Mouse (Mus musculus) CH12.LX (cell line): ENCODE measurements at regions not wholly inside any gene's neighbourhood (a gene's known extent, or its start where the extent isn't known, plus 50 kb on each side); places are given as distances from the start of the nearest gene placed in this dataset.

Experiments used
- DNase-seq: peaks from one replicate; pipeline ENCODE4 v3.0.0-alpha.2; 2013; ENCODE audit errors: extremely low read depth
- H3K27ac ChIP-seq: 2 replicates; pipeline ENCODE4 v1.5.1; 2012; ENCODE audit warnings: low read depth, mild to moderate bottlenecking, control low read depth, moderate library complexity; ENCODE audit not compliant: insufficient read depth
- H3K27me3 ChIP-seq: replicated peaks from 2 replicates; pipeline ENCODE3; 2012; ENCODE audit warnings: inconsistent platforms
- H3K36me3 ChIP-seq, 2 experiments: replicated peaks in 1 of 2; 2 replicates each; pipeline versions ENCODE3 to v1.6.1; 2012; ENCODE audit warnings: inconsistent platforms in 1 of 2, low read length in 1 of 2, mild to moderate bottlenecking in 1 of 2, mixed read lengths in 1 of 2, moderate library complexity in 1 of 2; ENCODE audit not compliant: control insufficient read depth in 1 of 2, insufficient read depth in 1 of 2
- H3K4me1 ChIP-seq, 2 experiments: 2 replicates each; pipeline ENCODE4 v1.6.1; 2012; ENCODE audit warnings: inconsistent platforms in 1 of 2, moderate library complexity in 1 of 2; ENCODE audit not compliant: insufficient read depth in 2 of 2, control insufficient read depth in 1 of 2
- H3K4me2 ChIP-seq: 2 replicates; pipeline ENCODE4 v1.6.1; 2012; ENCODE audit warnings: low read depth, mild to moderate bottlenecking, control low read depth; ENCODE audit not compliant: poor library complexity, insufficient read depth, severe bottlenecking
- H3K4me3 ChIP-seq, 3 experiments: fragments of 150-350 bp in 1 of 3; sonication (generic) in 1 of 3; replicated peaks in 1 of 3; 2 replicates each; pipeline versions ENCODE3 to v1.5.1; 2011 to 2012; ENCODE audit warnings: low read depth in 2 of 3, low read length in 2 of 3, mild to moderate bottlenecking in 2 of 3, moderate library complexity in 2 of 3, control low read depth in 1 of 3, improper control_type of control experiment in 1 of 3, inconsistent platforms in 1 of 3, mixed read lengths in 1 of 3; ENCODE audit not compliant: poor library complexity in 1 of 3
- H3K79me2 ChIP-seq: replicated peaks from 2 replicates; pipeline ENCODE4 v1.6.1; 2012; ENCODE audit warnings: mild to moderate bottlenecking, moderate library complexity; ENCODE audit not compliant: control insufficient read depth, poor library complexity, insufficient read depth, severe bottlenecking; ENCODE audit errors: extremely low read depth
- H3K9ac ChIP-seq: 2 replicates; pipeline ENCODE4 v1.6.1; 2012; ENCODE audit warnings: low read depth, mild to moderate bottlenecking, control low read depth, moderate library complexity; ENCODE audit not compliant: insufficient read depth
- H3K9me3 ChIP-seq: replicated peaks from 2 replicates; pipeline ENCODE3; 2012; ENCODE audit warnings: low read length, inconsistent platforms, mixed read lengths
- BHLHE40 ChIP-seq: IDR thresholded peaks from 2 replicates; pipeline ENCODE4 v1.6.1; 2011; ENCODE audit warnings: mild to moderate bottlenecking, low read depth, low read length, improper control_type of control experiment
- ELF1 ChIP-seq: IDR thresholded peaks from 2 replicates; pipeline ENCODE4 v1.6.1; 2014; ENCODE audit warnings: low read depth, mild to moderate bottlenecking, inconsistent platforms, low read length, improper control_type of control experiment
- ETS1 ChIP-seq: conservative IDR thresholded peaks from 2 replicates; pipeline ENCODE4 v1.6.1; 2012; ENCODE audit warnings: low read depth, mild to moderate bottlenecking, inconsistent platforms, low read length, improper control_type of control experiment, moderate library complexity
- GABPA ChIP-seq: IDR thresholded peaks from 2 replicates; pipeline ENCODE4 v1.6.1; 2012; ENCODE audit warnings: low read depth, low read length, improper control_type of control experiment, inconsistent platforms; ENCODE audit not compliant: insufficient replicate concordance
- JUND ChIP-seq: conservative IDR thresholded peaks from 2 replicates; pipeline ENCODE4 v1.6.1; 2011; ENCODE audit warnings: low read depth, low read length, improper control_type of control experiment
- KAT2A ChIP-seq: IDR thresholded peaks from 2 replicates; pipeline ENCODE4 v1.6.1; 2012; ENCODE audit warnings: low read length, improper control_type of control experiment, inconsistent platforms; ENCODE audit not compliant: insufficient replicate concordance
- MAZ ChIP-seq: IDR thresholded peaks from 2 replicates; pipeline ENCODE4 v1.6.1; 2012; ENCODE audit warnings: low read depth, mild to moderate bottlenecking, inconsistent platforms, low read length, improper control_type of control experiment, moderate library complexity
- POLR2AphosphoS2 ChIP-seq: IDR thresholded peaks from 2 replicates; pipeline ENCODE4 v1.6.1; 2011; ENCODE audit warnings: low read depth, low read length, improper control_type of control experiment
- RCOR1 ChIP-seq: conservative IDR thresholded peaks from 2 replicates; pipeline ENCODE4 v1.6.1; 2012; ENCODE audit warnings: low read depth, mild to moderate bottlenecking, inconsistent platforms, low read length, improper control_type of control experiment
- SMC3 ChIP-seq: IDR thresholded peaks from 2 replicates; pipeline ENCODE4 v1.6.1; 2011; ENCODE audit warnings: low read depth, low read length, improper control_type of control experiment
- TBP ChIP-seq: conservative IDR thresholded peaks from 2 replicates; pipeline ENCODE4 v1.6.1; 2011; ENCODE audit warnings: low read depth, low read length, improper control_type of control experiment
- TCF12 ChIP-seq: IDR thresholded peaks from 2 replicates; pipeline ENCODE4 v1.6.1; 2014; ENCODE audit warnings: low read depth, mild to moderate bottlenecking, inconsistent platforms, low read length, improper control_type of control experiment
- UBTF ChIP-seq: IDR thresholded peaks from 2 replicates; pipeline ENCODE4 v1.6.1; 2012; ENCODE audit warnings: low read depth, mild to moderate bottlenecking, inconsistent platforms, low read length, improper control_type of control experiment, moderate library complexity
- USF2 ChIP-seq: conservative IDR thresholded peaks from 2 replicates; pipeline ENCODE4 v1.6.1; 2011; ENCODE audit warnings: low read depth, low read length, improper control_type of control experiment
- ZC3H11A ChIP-seq: IDR thresholded peaks from 2 replicates; pipeline ENCODE4 v1.6.1; 2012; ENCODE audit warnings: low read depth, mild to moderate bottlenecking, inconsistent platforms, low read length, improper control_type of control experiment
- dilution Hi-C: fragments of 300-500 bp; cut with MboI; formaldehyde crosslinking; loops from 2 replicates; pipeline ENCODE4 v1.14.3; 2020; ENCODE audit warnings: low sequenced_read_pairs; ENCODE audit not compliant: extremely low pct_unique_long_range_greater_than_20kb, extremely low pct_ligation_motif_present
- in situ Hi-C: fragments of 300-500 bp; cut with MboI; formaldehyde crosslinking; loops from 3 replicates; pipeline ENCODE4 v1.14.3; 2019; ENCODE audit warnings: low sequenced_read_pairs, low pct_ligation_motif_present, low pct_unique_long_range_greater_than_20kb, mixed read lengths

GRCm38 (mm10) chr1:184583751-184584504, 148.5 kb downstream of the Hlx start:
- Histone ChIP-seq H3K4me3 (no peak overlapping the region), H3K27ac (no peak overlapping the region), H3K4me2 (no peak overlapping the region), H3K4me1 (peaks cover 0 to 2% of the 10 kb centered on the region in 2 experiments; a peak in 1 of 4 replicates)
- in situ Hi-C loops = no loop called here
- no peak for DNase-seq
- no peak for TF ChIP-seq TBP
- TF ChIP-seq POLR2AphosphoS2 = no peak
- TF ChIP-seq BHLHE40 = no peak
- no peak for TF ChIP-seq ETS1
- no peak for TF ChIP-seq JUND
- no peak for TF ChIP-seq ELF1
- TF ChIP-seq RCOR1 = no peak
- no peak for TF ChIP-seq USF2
- TF ChIP-seq SMC3 = no peak
- no peak for TF ChIP-seq UBTF
- no peak for TF ChIP-seq GABPA
- no peak for TF ChIP-seq TCF12
- TF ChIP-seq ZC3H11A = no peak
- TF ChIP-seq MAZ = no peak
- TF ChIP-seq, all 38 proteins: peak for 0
- no peaks in the 10 kb centered on the region for H3K79me2 ChIP-seq
- H3K27me3 ChIP-seq = no peaks in the 10 kb centered on the region
- H3K36me3 ChIP-seq = no peaks in the 10 kb centered on the region
- H3K9me3 ChIP-seq = no peaks in the 10 kb centered on the region
- H3K9ac ChIP-seq = no peak overlapping the region
- dilution Hi-C loops = no loop called here

GRCm38 (mm10) chr1:184579475-184579874, 152.9 kb downstream of the Hlx start:
- no peak overlapping the region for H3K27ac ChIP-seq
- H3K4me1 ChIP-seq = no peaks in the 10 kb centered on the region
- DNase-seq = no peak
- dilution Hi-C loops = no loop called here
- no peak overlapping the region for H3K4me3 ChIP-seq
- H3K9ac ChIP-seq = no peak overlapping the region
- no peaks in the 10 kb centered on the region for H3K27me3 ChIP-seq
- in situ Hi-C loops = no loop called here
- H3K9me3 ChIP-seq = no peaks in the 10 kb centered on the region
- H3K36me3 ChIP-seq = no peaks in the 10 kb centered on the region
- no peaks in the 10 kb centered on the region for H3K79me2 ChIP-seq
- no peak overlapping the region for H3K4me2 ChIP-seq
- TF ChIP-seq KAT2A (no peak), JUND (no peak)
